Mouse (Mus musculus): Measurements from ENCODE around the gene Ddah1.

Ddah1 gene

DNA sequence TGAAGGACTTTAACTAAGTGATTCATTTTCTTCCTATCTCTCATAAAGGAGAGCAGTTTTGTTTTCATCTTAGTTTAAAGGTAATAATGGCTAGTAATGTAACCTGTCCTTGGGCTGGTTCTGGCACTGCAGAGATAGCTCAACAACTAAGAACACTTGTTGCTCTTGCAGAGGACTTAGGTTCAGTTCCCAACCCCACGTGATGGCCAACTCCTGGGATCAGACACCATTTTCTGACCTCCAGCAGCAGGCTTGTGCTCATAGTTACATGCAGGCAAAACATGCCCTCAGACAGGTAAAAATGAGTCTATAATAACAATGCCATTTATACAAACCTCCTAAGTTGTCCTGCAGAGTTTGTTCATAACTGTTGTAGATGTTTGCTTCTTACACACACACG is 5.9 kb downstream of the Ddah1 start:
- no peak for DNase-seq (ENCODE audit: low spot score)

DNA sequence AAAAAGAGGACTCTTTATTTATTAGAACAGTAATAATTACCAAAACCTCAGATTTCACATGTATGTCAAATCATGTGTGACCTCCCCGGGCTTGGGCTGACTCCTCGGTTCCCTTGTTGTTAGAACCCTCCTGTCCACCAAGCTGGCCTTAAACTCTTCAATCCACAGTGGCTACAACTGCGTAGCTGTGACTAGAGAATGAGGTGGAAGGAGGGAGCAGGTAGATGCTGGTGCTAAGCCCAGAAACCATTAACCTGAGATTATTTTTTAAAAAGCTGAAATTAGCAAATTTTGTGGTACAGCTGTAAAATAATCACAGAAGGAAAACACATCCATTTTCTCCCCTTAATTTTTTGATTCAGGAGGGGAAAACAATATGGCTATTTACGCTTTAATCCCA is 10.0 kb downstream of the Ddah1 start:
- no peak for DNase-seq (ENCODE audit: low spot score)

DNA sequence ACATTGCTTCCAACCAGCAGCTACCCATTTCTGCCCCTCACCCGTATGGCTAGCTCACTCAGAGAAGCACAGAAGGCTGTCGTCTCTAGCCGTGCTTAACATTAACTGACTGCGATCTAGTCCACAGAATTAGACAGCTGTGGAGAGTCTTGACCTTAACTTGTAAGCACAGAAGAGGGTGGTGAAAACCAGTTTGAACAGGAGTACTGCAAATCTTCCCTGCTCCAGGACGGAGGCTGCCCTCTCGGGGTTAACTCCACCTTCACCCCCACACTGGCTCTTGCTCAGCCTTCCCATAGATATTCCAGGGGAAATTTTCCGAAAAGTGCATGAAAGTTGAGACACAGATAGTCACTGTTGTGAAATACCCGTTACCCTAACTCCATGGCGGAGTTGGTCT is 14.9 kb downstream of the Ddah1 start:
- no peak for DNase-seq (ENCODE audit: low spot score)

DNA sequence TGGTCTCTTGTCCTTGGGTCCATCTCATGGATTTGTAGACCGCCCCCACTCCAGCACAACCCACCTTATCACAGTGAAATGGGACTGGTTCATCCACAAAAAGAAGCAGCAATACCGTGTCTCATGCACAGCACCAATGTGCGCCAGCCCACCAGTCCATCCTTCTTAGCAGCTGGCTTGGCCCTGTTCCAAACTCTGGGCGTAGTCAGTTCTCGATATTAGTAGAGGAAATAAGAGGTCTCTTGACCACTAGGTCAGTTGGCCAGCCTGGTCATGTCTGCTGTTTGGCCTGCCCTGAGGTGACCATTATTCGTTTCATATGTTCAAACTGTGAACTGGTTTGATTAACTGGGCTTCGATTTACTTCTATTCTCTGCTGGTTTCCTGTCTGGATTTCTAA is 15.9 kb downstream of the Ddah1 start:
- DNase-seq (ENCODE audit: low spot score) = no peak

DNA sequence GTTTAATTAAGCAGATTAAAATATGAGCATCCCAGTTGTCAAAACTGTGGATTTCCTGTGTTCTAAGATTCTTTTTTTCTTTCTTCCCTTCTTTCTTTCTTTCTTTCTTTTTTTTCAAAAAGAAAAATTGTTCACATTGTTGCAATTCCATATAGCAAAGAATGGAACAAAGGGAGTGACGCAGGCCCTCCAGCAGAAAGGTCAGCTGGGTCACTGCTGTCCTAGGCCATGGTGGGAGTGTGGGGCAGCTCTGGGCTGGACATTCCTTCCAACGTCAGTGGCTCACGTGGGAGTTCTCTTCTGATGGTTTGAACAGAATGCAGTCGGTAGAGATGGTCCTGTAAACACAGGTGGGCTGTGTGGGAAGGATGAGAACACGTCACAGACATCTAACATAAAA is 16.8 kb downstream of the Ddah1 start:
- no peak for DNase-seq (ENCODE audit: low spot score)

DNA sequence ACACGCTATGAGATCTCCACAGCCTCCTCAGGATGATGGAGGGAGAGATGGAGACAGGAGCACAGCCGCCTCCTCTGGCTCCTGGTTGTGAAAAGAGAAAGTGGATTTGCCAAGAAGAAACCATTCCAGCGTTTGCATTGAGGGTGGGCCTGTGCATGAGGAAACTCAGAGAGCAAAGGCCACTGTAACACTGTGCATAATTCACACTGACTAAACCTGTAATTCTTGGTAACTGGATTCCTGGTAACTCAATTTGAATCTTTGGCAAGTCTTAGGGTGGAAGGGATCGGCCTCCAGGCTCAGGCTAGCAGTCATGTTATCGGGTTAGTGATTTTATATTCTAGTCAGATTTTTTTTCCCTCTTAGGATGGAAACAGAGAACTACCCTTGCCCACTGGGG is 17.4 kb downstream of the Ddah1 start:
- no peak for DNase-seq (ENCODE audit: low spot score)

DNA sequence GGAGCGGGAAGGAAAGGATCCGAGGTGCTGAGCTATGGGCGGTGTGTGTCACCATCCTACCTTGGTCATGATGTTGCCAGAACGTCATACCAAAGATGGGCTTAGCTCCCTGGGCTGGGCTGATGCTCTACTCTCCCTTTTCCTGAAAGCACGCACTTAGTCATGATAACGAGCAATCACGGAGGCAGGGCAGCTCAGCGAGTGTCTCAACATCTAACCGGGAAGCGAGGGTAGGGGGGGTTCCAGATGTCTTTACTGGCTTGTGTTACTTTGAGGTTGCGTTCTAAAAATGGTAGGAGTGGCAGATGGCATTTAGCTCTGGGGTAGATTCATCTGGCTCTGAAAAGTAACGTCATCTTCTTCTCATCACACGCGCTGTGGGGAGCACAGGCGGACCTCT is 18.5 kb downstream of the Ddah1 start:
- no peak for DNase-seq (ENCODE audit: low spot score)

DNA sequence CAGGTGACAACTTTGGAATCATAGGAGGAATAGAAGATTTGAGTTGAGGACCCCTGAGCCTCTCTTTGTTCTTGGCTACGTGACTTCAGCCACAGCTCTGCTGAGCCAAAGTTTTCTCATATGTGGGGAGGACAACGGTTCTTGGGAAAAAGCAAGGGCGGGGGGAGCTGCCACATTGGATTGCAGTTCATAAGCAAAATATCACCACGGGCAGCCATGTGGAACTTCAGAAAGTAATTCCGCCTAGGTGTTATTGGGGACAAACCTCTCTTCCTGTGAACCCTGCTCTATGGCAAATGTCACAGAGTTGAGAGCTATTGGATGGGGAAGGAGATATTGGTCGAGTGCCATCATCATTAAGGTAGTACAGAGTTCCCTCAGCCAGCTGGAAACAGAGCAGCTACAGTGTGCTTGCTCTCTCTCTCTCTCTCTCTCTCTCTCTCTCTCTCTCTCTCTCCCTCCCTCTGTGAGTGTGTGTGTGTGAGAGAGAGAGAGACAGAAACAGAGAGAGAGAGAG is 20.0 kb downstream of the Ddah1 start:
- DNase-seq (ENCODE audit: low spot score) = no peak

DNA sequence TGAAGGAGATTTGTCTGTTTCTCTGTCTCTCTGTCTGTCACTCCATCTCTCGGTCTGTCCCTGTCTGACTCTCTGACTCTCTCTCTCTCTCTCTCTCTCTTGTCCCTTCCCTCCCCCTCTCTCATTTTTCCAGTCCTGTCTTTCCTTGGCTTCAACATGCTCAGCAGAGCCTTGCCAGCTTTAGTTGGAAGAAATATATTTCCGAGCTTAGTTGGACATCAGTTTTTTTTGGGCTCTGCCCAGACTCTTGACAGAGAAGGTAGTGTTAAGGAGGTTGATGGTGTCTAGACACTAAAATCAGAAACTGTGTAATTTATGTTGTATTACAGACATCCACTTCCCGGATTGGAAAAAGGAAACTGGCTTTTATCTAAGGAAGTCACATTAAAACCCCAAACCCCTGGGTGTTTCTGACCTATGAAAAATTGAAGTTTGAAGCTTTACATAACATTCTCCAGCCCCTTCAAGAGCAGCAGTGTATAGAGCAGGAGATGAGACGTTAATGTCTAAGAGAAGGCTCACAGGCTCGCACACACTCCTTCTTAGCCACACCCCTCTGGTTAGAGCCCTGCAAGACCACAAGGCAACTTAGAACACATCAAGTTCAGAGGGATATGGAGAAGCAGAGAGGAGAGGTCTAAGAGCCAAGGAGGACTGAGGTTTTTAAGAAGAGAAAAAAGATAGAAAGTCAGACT is 21.0 kb downstream of the Ddah1 start:
- no peak for DNase-seq (ENCODE audit: low spot score)

DNA sequence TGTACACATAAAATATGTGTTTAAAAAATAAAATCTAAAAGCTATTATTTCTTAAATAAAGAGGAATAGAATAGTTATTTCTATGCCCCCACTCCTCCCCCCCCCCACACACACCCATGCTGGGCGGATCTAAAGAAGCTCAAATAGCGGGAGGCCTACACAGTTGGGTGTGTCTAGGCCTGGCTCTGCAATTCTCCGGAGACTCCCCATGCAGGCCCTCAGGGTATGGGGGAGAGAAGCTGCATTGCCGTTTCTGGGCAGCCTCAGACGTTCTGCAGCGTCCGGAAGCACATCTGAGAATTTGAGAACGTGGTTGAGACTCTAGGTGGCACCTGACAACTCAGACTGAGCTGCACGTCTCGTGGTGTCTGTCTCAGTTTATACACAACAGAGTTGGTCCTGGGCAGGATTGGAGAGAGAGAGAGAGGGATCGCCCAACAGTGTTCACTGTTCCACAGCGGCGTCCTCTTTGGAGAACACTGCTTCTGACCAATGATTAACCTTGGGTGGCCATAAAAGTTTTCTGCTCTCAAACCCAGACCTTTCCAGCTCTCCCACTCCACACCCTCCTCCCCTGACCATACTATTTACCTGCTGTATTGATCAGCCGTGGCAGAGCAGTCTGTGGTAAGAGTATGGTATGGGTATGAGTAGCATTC is 22.4 kb downstream of the Ddah1 start:
- DNase-seq (ENCODE audit: low spot score) = no peak

DNA sequence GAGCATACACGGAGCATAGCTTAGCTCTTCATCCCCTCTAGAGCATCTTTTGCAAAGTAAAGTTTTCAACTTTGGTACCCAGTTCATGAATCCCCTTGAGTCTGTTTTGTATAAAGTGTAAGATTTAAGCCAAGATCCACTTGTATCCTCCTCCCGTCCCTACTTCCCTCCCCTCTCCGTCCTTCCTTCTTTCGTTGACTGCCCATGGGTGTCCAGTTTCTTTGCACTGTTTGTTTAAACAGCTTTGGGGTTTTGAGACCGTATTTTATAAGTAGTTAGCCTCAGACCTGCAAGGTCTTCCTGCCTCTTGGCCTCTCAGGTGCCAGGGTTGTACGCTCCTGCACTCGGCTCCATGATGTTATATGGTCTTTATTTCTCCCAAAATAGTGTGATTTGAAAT is 26.8 kb downstream of the Ddah1 start:
- no peak for DNase-seq (ENCODE audit: low spot score)

DNA sequence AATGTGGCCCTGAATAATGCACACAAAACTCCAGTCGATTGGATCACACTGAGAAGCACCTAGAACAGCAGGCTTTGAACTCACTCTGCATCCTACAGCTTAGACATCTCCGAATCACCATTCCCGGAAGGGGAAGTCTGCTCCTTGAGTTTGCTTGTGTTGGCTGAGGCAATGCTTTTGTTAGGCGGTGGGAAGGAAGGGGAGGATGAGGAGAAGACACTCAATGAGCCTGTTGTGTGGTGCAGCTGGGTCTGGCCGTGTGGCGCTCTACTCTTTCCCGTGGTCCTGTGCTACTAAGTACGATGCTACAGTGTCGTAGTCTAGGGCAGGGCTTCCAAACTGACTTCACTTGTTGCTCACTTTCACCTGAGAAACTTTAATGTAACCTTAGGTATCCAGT is 28.8 kb downstream of the Ddah1 start:
- no peak for DNase-seq (ENCODE audit: low spot score)

DNA sequence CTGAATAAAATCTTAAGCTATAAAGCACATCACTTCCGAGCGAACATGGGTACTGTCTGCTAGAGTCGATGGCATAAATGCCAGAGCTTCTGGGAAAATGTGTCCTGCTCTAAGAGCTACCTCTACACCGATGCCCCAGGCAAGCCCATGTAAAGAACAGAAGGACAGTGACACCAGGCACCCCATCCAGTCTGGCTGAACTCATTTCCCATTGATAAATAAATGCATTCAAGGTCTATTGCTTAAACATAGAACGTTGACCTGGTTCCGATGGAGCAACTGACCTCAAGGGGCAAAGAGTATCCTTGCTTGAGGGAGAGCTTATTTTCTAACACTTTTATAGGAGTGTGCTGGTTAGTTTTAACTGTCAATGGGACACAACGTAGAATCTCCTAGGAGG is 30.6 kb downstream of the Ddah1 start:
- DNase-seq (ENCODE audit: low spot score) = no peak

DNA sequence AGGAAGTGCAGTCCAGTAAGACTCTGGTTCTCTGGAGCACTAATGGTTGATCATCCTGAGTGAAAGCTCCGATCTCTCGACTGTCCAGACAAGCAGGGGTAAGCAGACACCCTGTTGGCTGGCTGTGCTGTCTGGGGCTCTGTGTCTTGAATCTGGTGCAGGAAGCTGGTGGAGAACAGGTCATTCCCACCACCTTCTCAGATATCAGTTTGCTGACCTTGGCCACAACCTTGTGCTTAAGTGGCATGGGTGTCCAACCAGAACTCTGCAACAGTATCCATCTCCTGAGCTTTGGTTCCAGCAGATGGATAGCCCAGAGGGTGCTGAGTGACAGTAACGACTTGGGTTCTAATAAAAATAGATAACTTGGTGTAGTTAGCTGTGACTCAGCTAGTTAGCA is 31.8 kb downstream of the Ddah1 start:
- DNase-seq (ENCODE audit: low spot score) = no peak

DNA sequence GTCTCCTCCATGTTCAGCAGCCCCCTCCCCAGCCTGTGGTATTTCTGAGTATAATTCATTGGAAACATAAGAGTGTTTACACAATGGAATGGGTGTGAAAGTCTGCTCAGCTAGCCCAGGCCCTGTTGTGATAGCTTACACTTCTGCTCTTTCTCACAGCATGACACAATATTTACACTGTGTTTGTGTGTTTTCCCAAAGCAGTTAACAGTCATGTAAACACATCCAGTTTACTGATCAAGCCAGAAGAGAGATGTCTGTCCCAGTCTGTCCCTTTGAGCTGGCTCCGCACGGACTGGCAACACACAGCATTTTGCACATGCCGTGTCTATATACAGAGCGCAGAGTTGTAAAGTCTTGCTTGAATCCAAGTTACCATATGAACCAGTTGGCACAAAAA is 32.2 kb downstream of the Ddah1 start:
- no peak for DNase-seq (ENCODE audit: low spot score)

DNA sequence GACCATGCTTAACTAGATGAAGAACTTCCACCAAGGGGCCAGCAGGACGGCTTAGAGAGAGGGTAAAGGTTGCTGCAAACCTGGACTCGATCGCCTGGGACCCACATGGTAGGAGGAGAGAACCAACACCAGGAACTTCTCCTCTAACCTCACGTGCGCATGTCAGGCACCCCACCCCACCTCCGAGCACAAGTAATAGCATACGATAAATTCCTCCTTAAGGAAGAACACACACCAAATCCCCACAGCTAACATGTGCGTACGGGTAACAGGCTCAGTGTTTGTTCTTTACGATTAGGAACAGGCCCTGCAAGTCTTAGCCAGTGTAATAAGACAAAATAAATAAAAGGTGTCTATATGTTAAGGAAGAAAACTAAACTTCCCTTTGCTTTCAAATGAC is 35.9 kb downstream of the Ddah1 start:
- no peak for DNase-seq (ENCODE audit: low spot score)

DNA sequence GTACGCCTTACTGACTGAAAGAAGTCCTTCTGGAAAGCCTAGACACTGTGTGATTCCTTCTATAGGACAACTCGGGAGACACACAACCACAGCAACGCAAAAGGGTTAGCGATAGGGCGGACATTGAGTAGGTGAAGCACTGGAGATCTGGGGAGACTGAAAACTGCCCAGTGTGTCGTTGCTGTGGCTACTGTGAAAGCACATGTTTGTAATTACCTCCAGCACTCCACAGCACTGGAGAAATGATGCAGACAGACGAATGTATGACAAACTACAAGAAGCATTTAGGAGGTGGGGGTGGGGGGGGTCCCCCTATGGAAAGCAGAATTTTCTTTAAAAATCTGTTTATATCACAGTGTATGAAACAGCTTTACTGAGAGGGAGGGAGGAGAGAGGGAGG is 37.4 kb downstream of the Ddah1 start:
- no peak for DNase-seq (ENCODE audit: low spot score)

DNA sequence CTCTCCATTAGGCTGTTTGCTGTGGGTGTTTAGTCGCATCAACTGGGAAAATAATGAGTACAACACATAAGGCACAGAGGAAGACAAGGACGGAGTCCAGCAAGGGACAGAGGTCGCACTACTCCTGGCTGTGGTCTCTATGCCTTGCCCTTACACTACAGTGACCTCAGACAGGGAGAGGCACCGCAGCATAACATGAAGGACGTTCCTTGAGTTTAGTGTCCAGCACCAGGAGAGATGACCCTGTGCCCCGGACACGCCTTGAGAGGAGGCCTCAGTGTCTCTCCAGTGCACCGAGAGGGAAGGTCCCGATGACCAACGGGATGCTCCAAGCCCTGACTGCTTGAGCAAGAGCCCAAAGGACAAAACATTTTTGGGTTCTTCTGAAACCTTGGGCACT is 39.6 kb downstream of the Ddah1 start:
- DNase-seq (ENCODE audit: low spot score) = no peak

DNA sequence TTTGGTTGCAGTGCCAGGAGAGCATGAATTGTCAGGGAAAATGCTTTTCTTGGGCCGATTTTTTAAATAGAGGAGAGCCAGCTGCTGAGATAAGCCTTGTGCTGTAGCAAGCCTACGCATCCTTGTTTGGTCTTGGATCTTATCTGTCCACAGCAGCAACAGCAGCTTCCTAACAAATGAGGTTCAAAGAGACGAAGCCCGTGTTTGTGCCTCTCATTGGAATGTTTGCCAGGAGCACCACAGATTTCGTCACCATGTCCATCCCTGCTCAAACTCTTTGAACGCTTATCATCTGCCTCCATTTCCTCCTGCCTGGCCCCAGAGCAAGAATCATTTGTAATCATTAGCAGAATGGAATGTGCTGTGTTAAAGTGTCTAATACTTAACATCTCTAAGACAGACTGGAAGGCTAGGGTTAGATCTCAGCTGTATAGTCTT is 40.3 kb downstream of the Ddah1 start:
- DNase-seq (ENCODE audit: low spot score) = no peak

DNA sequence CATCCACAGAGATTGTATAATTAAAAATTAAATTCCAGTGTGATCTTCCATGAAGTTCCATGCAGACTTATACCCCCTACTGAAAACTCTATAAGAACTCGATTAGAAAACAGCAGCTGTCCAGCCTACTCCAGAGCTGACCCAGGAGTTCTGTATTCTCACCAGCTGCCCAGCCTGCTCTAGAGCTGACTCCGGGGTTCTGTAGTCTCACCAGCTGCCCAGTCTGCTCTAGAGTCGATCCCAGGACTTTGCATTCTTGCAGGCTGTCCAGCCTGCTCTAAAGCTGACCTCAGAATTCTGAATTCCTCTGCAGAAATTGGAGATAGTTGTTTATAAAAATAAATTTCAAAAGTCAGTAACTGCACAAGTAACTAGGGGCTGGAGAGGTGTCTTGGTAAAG is 40.9 kb downstream of the Ddah1 start:
- no peak for DNase-seq (ENCODE audit: low spot score)

DNA sequence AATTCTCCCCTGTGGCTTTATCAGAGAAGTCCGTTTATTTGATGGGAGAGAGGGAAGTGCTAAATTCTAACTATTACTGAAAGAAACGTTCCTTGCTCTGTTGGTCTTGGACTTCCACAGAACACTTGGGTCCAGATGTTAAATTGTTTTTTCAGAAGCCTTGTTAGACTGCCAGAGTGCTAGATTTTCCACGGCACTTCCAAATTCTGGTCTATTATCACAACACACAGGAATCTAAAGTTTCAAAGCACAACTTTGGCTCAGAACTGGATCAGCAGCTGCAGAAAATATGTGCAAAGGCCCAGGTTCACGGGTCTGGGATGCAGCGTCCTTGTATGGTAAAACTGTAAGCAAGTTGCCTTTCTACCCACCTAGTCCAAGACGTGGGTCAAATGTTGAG is 43.6 kb downstream of the Ddah1 start:
- no peak for DNase-seq (ENCODE audit: low spot score)

DNA sequence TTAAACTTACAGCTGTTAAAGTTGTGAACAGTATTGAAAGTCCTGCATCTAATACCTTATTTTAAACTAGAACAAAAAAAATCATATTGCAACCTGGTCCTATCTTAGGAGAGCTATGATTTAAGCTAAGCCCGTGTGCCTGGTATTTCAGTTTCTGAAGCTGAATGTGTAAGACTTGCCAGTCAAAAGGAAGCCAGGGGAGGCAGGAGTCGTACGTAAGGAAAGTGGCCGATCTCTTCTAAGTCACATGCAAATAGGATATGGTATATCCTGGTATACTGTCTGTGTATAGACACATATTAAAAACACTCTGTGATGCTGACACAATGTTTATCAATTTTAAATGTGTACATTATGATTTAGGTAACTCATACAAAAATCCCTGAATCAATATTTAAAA is 47.4 kb downstream of the Ddah1 start:
- DNase-seq (ENCODE audit: low spot score) = no peak

DNA sequence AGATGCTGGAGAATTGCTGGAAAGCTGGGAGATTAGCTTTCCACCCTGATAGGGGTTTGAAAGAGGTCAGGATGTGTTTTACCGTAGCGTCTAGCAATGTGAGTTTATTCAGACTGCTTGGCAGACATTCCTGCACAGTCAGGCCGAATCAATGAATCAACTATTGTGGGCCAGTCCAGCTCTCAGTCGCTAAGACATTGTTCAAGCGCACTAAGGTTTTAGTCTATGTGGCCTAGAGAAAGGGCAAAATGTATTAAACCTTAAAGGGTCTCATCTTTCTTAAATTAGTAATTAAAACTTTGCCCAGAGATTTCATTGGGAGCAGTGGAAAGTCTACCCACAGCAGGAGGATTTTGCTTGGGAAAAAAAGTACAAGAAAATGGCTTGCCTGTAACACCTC is 48.0 kb downstream of the Ddah1 start:
- no peak for DNase-seq (ENCODE audit: low spot score)

DNA sequence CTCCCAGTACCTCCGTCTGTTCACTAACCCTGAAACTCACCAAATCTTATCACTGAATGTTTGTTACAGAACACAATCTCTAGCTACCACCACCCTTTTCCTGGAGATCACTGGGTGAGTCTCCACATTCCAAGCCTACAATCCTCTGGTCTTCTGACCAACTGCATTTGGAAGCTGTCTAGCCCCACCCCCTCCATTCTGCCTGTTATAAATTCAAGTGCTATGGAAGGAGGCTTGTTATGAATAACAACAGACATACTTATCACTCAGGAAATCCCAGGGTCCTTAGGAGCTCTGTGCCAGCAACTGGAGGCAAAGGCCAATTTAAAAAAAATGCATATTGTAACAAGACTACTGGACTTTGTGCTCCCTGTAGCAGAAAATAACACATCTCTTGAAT is 58.3 kb downstream of the Ddah1 start:
- no peak for DNase-seq (ENCODE audit: low spot score)

Measured in layer of hippocampus, adult 9-10 months (tissue).